Mouse (Mus musculus) T-cell, adult 66 days (primary cell): Measurements from ENCODE around the gene Tnfrsf12a. TPM values are rescaled to one million over a fixed set of nuclear protein-coding genes. Genes with fewer than 3 reads are reported as not detected.

Source experiments
- total RNA-seq, 2 experiments: library from RNA; stranded (reverse); gene quantifications; 3 replicates in 1 of 2; 4 replicates in 1 of 2; pipeline ENCODE4 v1.2.4; 2023

Gene Tnfrsf12a
- 10 to 100 TPM; 24.3 to 27.1 TPM for total RNA-seq

DNA sequence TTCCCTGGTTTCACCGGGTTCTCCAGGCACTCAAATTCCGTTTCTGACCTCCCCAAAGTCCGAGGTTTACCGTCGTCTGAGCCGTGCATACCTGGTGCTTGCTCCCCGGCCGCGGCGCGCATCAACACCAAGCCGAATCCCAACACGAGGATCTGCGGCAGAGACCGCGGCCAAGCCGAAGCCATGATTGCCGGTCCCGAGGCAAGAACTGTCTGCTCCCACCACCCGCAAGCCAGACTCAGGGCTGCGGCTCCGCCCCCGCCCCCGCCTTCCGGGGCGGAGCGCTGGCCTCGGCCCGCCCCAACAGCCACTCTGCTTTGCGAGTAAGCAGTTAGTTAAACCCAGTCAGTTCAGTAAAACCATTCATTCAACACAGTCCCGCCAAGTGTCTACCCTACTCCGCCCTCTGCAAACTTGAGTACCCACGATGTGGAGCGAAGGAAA, at the start of gene Tnfrsf12a:
TSS of gene Tnfrsf12a (minus strand) at position 233 of the 444 bp plus-strand sequence.

DNA sequence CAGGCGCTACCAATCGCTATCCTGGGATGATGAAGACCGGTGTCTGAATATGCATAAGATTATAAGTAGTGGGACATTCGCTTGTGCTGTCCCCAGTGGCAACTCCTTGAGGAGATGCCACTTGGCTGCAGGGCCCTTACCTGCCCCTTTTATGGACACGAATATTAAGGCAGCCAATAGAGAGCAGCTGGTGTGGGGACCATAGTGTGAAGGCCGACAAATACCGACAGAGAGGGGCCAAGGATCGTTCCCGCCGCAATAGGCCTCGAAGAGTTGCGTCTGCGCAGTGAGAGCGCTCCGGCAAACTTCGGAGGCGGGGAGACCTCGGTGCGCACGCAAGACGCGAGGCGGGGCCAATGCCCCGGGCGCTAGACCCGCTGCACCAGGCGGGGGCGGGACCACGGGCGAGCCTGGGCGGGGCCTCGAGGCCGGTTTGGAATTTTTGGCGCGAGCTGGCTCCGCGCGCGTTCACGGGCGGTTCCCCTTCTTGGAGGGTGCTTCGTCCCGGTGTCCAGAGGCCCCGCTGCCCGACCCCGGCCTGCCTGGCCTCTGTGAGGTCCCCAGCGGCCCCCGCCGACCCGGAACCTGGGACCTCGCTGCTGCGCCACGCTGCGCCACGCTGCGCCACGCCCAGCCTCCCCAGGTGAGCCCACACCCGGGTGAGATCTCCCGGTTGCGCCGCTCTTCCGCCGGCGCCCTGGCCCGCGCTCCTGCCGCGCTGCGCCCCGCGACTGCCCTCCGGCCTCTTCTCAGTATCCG, 48.9 kb upstream of the Tnfrsf12a start, which contains the start of gene Pkmyt1:
TSS of gene Pkmyt1 (plus strand) at position 338 of the 759 bp plus-strand sequence.

DNA sequence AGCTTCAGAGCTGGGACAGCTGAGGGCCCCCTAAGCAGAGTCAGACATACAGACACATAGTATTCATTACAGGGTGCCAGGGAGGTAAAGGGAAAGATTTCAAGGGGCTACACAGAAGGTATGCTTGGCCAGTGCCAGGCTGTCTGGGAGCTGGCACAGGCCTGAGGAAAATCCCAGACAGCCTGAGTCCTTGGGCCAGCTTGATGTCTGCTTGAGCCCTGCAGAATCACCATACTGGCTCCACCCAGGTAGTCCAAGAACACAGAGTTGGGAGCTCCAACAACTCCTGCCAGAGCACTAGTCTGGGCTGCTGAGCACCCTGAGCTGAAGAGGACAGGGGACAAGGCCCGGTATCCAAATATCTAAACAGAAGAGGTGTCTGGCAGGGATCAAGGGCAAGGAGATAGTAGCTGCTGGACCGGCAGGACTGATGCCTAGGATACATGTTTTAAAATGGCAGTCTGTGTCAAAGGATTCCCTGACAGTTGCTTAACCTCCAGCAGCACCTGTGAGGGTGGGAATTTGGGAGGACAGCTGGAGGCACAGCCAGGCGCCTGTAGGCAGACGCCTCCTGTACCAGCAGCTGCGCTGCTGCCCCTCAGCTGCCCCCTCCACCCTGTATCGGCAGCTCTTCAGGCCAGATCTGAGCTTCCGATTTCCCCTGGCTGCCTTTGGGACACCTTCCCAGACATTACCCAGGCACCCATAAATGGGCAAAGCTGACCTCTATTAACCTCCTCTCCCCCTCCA, 45.3 kb upstream of the Tnfrsf12a start, which contains the start of gene 1520401A03Rik:
TSS of gene 1520401A03Rik (minus strand) at position 408 of the 750 bp plus-strand sequence.

DNA sequence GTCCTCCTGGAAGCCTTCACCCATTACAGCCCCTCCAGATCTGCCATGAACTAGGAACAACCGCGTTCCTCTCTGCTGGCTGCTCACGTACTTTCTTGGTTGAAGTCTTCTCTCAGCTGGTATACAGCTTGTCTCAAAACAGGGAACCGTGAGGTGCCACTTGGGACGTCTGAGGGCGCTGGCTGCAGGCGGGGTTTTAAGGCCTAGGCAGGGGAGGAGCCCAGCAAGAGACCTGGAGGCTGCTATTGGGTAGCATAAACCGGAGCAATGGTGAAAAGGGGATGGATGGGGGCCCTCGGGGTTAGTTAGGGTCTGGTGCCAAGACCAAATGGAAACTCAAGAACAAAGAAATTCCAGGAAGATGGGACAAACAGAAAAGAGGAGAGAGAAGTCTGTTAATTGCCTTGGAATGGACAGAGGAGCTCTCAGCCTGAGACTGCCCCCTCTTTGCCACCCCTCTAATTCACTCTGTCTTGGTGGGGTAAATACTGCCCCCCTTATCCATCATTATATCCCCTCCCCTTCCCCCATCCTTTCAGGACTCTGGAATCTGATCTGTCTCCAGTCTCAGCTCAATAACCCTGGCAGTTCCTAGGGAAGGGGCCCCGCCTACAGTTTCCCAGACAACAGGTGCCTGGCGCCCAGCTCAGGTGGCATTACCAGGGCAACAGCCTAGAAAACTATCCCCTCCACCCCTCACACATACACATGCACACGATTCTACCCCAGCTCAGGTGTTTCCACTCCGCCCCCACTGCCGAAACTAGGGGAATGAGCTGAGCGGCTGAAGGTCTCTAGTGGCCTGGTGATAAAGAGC, 6.8 kb upstream of the Tnfrsf12a start, which contains the start of gene Cldn9:
TSS of gene Cldn9 (minus strand) at position 171 of the 817 bp plus-strand sequence.

DNA sequence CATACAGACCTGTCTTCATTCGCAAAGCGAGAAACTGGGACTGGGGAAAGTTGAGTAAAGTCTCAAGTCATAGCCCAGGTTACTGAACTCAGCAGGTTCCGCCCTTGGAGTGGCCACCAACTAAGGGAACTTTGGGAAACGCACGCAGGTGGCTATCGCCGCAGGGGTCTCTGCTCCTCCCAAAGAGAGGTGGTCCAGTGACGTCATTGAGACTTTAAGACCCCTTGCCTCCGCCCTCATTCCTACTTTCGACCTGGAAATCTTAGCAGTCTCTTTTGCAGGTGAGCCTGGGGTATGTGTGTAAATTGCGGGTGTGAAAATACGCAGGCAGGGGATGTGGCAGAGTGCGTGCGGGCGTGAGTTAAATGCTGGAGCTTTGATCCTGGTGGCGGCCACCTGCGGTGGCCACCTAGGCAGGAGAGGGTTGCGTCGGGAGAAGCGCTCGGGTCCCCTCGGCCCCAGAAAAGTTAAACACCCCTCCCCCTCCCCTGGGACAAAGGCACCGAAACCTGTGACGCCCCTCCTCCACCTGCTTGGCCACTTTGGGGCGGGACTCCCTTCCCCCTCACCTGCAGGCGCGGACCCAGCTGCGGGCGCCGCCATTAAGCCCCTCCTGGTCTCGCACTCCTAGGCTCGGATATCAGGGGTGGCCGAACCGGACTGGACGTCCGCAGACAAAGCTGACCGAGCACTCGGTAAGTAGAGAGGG, 2.0 kb upstream of the Tnfrsf12a start, which contains the start of gene Cldn6:
TSS of gene Cldn6 (plus strand) at position 123 of the 709 bp plus-strand sequence.

DNA sequence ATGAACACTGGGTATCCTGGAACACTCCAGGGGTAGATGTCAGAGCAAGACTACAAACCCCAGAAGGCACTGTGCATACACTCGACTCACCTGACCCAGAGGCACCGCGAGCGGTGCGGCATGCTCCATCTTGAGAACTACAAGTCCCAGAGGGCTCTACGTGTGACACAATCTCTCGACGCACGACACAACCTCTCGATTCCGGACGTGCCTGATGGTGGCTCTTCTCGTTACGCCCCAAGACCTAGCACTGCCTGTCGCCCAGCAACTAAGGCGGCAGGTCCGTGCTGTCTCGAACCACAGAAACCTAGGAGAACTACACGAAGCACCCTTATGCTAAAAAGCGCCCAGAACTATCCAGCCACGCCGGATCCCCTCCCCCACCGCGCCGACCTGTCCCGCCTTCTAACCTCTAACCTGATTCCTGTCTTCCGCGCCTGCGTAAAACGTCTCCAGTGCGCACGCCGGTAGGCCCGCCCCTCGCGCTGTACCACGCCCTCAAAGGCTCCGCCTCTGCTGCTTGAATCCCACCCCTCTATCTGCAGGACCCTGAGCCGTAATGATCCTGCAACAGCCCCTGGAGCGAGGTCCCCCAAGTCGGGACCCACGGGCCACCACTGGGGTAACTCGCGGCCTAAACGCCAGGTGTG, 3.7 kb downstream of the Tnfrsf12a start, which contains the start of the genes Hcfc1r1 and Thoc6:
TSS of gene Hcfc1r1 (plus strand) at position 173 of the 650 bp plus-strand sequence.
TSS of gene Thoc6 (minus strand) at position 459 of the 650 bp plus-strand sequence.

DNA sequence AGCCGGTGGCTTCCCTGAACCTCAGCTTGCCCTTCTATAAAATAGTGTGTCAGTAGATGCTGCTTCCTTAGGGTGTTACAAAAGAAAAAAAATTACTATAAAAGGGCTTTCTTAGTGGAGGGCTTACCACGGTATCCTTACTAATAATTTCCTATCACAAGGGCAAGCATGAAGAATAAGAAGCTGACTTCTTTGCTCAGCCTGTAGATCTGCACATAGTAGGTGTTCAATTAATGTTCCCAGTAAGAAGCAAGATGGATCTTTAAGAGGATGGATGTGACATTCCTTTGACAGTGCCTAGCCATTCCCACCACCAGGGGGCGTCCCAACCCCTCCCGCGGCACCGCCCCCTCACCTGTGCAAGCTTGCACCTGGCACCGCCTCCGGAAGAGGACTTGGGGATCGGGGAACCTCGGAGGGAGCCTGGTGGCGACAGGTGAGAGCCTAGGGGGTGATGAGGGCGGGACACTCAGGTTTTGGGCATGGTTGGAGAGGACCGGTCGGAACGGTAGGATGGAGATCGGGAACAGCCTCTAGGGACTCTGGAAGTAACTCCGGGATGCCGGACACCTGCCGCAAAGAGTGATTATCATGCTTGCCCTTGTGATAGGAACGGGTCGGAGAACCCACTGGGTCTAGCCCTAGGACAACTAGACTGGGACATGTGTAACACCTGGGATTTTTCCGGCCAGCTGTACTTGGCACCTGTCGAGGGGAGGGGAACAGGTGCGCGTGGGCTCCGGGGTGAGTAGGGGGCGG, 17.0 kb downstream of the Tnfrsf12a start, which contains the start of gene Bicdl2:
TSS of gene Bicdl2 (plus strand) at position 390 of the 759 bp plus-strand sequence.

DNA sequence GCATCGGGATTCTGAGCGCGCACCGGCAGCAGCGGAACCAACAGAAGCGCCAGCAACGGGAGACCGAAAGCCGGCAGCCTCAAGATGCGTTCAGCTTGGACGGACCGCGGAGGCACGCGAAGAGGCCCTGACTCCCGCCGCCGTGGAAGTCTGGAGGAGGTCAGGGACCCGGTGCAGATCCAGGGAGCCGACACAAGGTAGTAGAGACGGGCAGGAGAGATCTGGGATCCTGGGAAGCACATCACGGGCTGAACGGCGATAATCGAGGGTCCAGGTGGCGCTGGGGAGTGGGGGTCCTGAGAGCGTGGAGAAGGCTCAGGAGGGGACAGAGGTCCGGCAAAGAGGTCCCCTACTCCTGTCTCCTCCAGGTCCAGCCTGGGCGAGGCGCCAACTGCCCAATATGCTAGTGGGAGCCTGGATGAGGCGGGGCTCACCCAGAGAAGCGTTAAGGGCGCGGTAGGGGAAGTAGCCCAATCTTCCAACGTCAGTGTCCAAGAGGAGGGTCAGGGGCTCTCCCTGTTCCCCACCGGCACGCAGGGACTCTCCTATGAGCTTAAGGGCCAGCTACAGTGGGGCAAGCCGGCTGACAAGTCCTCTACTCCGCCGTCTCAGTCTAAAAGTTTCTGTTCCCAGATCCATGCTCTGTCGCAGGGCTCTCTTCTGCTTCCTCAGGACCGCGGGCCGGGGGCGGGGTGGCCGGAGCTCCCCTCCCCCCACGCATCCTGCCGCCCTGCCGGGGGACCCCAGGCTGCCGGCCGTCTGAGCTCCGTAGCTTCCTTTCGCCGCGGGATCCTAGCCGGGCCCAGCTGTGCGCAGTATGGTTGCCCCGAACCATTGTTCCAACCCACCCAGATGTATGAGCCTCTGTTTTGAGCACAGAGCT, 32.4 kb downstream of the Tnfrsf12a start, which contains the start of gene Mmp25:
TSS of gene Mmp25 (minus strand) at position 665 of the 883 bp plus-strand sequence.

Other genes with a start within 250 kb of the Tnfrsf12a start
- gene Vmn2r117, start 197.8 kb downstream of the Tnfrsf12a start, total RNA-seq = not detected
- 10 to 100 TPM; 10.0 to 11.4 TPM for gene Zfp213, start 113.2 kb downstream of the Tnfrsf12a start, total RNA-seq
- gene Zfp13, start 78.0 kb downstream of the Tnfrsf12a start, total RNA-seq = not detected
- gene Zscan10, start 76.6 kb downstream of the Tnfrsf12a start, total RNA-seq = not detected
- gene Mmp25, start 32.2 kb downstream of the Tnfrsf12a start, total RNA-seq = 1 to 10 TPM in 1 of 2 experiments, under 1 TPM in 1; 0.47 to 1.0 TPM
- gene Bicdl2, start 17.0 kb downstream of the Tnfrsf12a start, total RNA-seq = not detected
- 10 to 100 TPM; 34.9 to 35.2 TPM for gene Hcfc1r1, start 3.9 kb downstream of the Tnfrsf12a start, total RNA-seq
- 10 to 100 TPM; 18.6 to 19.2 TPM for gene Thoc6, start 3.6 kb downstream of the Tnfrsf12a start, total RNA-seq
- not detected for gene Cldn6, start 1.8 kb upstream of the Tnfrsf12a start, total RNA-seq
- gene Cldn9, start 6.6 kb upstream of the Tnfrsf12a start, total RNA-seq = not detected
- not detected for gene 1520401A03Rik, start 45.3 kb upstream of the Tnfrsf12a start, total RNA-seq
- gene Pkmyt1, start 48.9 kb upstream of the Tnfrsf12a start, total RNA-seq = 10 to 100 TPM; 35.4 to 36.1 TPM
- gene Paqr4, start 63.4 kb upstream of the Tnfrsf12a start, total RNA-seq = 1 to 10 TPM; 2.5 to 6.1 TPM
- 1 to 10 TPM; 2.6 to 2.9 TPM for gene Kremen2, start 68.4 kb upstream of the Tnfrsf12a start, total RNA-seq
- 10 to 100 TPM; 29.1 to 32.6 TPM for gene Flywch1, start 94.1 kb upstream of the Tnfrsf12a start, total RNA-seq
- under 1 TPM in 1 of 2 experiments, not detected in 1; 0.89 TPM for gene Flywch2, start 108.6 kb upstream of the Tnfrsf12a start, total RNA-seq
- gene Srrm2, start 113.1 kb upstream of the Tnfrsf12a start, total RNA-seq = 1,000 to 10,000 TPM; 1,478 to 1,622 TPM
- 100 to 1,000 TPM; 205 to 212 TPM for gene Elob, start 151.7 kb upstream of the Tnfrsf12a start, total RNA-seq
- not detected for gene Prss33, start 158.6 kb upstream of the Tnfrsf12a start, total RNA-seq
- gene Prss32, start 166.4 kb upstream of the Tnfrsf12a start, total RNA-seq = not detected
- 1 to 10 TPM; 1.0 to 1.2 TPM for gene Prss41, start 166.7 kb upstream of the Tnfrsf12a start, total RNA-seq
- not detected for gene Prss21, start 190.6 kb upstream of the Tnfrsf12a start, total RNA-seq
- not detected for gene Dcpp1, start 203.4 kb upstream of the Tnfrsf12a start, total RNA-seq
- not detected for gene Dcpp2, start 203.4 kb upstream of the Tnfrsf12a start, total RNA-seq
- not detected for gene Dcpp3, start 240.0 kb upstream of the Tnfrsf12a start, total RNA-seq